Mouse (Mus musculus) limb, embryonic 12.5 days (tissue): ENCODE data around the gene Gsx2. TPM values are rescaled to one million over a fixed set of nuclear protein-coding genes. Genes with fewer than 3 reads are reported as not detected.

ENCODE experiments used
- ATAC-seq: fragments of 200-750 bp; cut with Nextera tagmentation; 2 replicates; pipeline ENCODE4 v1.8.0; 2017; ENCODE audit warnings: low read depth, moderate TSS enrichment; ENCODE audit not compliant: insufficient number of reproducible peaks, insufficient read depth, low FRiP score, low TSS enrichment
- H3K27ac ChIP-seq: fragments of 300-500 bp; sonication (generic); 2 replicates; pipeline ENCODE4 v1.5.1; 2016; ENCODE audit warnings: mild to moderate bottlenecking, moderate library complexity
- H3K27me3 ChIP-seq: fragments of 300-500 bp; sonication (generic); 2 replicates; pipeline ENCODE4 v1.6.1; 2016; ENCODE audit warnings: mild to moderate bottlenecking, moderate library complexity
- H3K36me3 ChIP-seq: fragments of 300-500 bp; sonication (generic); 2 replicates; pipeline ENCODE4 v1.6.1; 2016; ENCODE audit warnings: mild to moderate bottlenecking, moderate library complexity
- H3K4me1 ChIP-seq: fragments of 300-500 bp; sonication (generic); replicated peaks from 2 replicates; pipeline ENCODE4 v1.6.1; 2016
- H3K4me2 ChIP-seq: fragments of 300-500 bp; sonication (generic); 2 replicates; pipeline ENCODE4 v1.6.1; 2016; ENCODE audit warnings: mild to moderate bottlenecking, moderate library complexity
- H3K4me3 ChIP-seq: fragments of 300-500 bp; sonication (generic); replicated peaks from 2 replicates; pipeline ENCODE4 v1.5.1; 2016; ENCODE audit warnings: mild to moderate bottlenecking
- H3K9ac ChIP-seq: fragments of 300-500 bp; sonication (generic); replicated peaks from 2 replicates; pipeline ENCODE4 v1.6.1; 2016; ENCODE audit warnings: mild to moderate bottlenecking, moderate library complexity
- H3K9me3 ChIP-seq: fragments of 300-500 bp; sonication (generic); 2 replicates; pipeline ENCODE4 v1.6.1; 2016; ENCODE audit warnings: mild to moderate bottlenecking, moderate library complexity
- WGBS: fragments of 180-500 bp; shearing (Covaris S2); methylation state at CpG from one replicate; pipeline ENCODE4 v1.1.7; 2016; 5-methylcytosine and 5-hydroxymethylcytosine counted together
- polyA plus RNA-seq: library from polyadenylated mRNA; unstranded; fragments of >200 nt; fragmentation: Nextera tagmentation; extraction: Ambion mirVana; gene quantifications from 2 replicates; pipeline ENCODE4 v1.2.1, GENCODE M21; 2016

Gsx2 gene
- polyA plus RNA-seq, 1 experiment from 2014 or later = not detected

DNA sequence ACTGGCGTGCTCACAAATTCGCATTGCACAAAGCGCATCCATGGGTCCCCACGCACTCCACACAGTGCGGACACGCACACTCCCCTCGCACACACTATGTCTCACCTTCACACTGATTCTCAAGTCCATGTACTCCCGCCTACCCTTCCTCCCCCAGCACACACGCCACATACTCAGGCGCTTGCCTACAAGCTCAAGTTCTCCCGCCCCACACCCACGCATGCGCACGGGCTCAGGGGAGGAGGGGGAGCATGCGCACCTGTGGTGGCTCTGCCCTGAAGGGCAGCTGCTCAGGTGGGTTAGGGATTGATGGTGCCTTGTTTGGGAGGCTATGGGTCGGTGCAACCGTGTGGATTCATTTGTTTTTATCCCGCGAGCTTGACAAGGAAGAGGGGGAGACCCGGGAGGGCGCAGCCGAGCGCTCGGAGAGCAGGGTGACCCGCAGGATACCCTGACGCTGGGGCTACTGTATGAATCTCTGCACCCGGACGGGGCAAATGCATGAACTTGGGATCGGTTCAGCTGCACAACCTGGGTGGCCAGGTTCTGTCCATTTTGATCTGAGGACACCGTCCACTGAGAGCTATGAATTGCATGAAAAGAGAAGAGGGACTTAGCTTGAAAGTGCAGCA lies 8.2 kb upstream of the Gsx2 start:
- peak; percentile 72 for ATAC-seq
- no peak overlapping the region for H3K27ac ChIP-seq

GRCm38 (mm10) chr5:75070132-75070531 lies 5.3 kb upstream of the Gsx2 start:
- H3K36me3 ChIP-seq = no peaks in the 10 kb centered on the region
- no peak overlapping the region for H3K27ac ChIP-seq
- no peak overlapping the region for H3K4me3 ChIP-seq
- ATAC-seq = no peak
- H3K27me3 ChIP-seq = peaks cover 91% of the 10 kb centered on the region
- H3K9me3 ChIP-seq = no peaks in the 10 kb centered on the region
- peaks cover 44% of the 10 kb centered on the region for H3K4me1 ChIP-seq
- H3K9ac ChIP-seq = no peak overlapping the region
- peak overlapping the region; percentile 33 for H3K4me2 ChIP-seq
- WGBS = 1% methylated on average over 13 of the region's 13 CpGs

More for the DNA sequence above, 8.2 kb upstream of the Gsx2 start:
- Histone ChIP-seq H3K4me2 (peak overlapping the region; percentile 77), H3K4me1 (peaks cover 26% of the 10 kb centered on the region), H3K4me3 (peak overlapping the region; percentile 45), H3K27me3 (peaks cover 73% of the 10 kb centered on the region), H3K9me3 (no peaks in the 10 kb centered on the region), H3K36me3 (no peaks in the 10 kb centered on the region), H3K9ac (peak overlapping the region; percentile 44)
- WGBS = under 1% methylated on average over 30 of the region's 30 CpGs

DNA sequence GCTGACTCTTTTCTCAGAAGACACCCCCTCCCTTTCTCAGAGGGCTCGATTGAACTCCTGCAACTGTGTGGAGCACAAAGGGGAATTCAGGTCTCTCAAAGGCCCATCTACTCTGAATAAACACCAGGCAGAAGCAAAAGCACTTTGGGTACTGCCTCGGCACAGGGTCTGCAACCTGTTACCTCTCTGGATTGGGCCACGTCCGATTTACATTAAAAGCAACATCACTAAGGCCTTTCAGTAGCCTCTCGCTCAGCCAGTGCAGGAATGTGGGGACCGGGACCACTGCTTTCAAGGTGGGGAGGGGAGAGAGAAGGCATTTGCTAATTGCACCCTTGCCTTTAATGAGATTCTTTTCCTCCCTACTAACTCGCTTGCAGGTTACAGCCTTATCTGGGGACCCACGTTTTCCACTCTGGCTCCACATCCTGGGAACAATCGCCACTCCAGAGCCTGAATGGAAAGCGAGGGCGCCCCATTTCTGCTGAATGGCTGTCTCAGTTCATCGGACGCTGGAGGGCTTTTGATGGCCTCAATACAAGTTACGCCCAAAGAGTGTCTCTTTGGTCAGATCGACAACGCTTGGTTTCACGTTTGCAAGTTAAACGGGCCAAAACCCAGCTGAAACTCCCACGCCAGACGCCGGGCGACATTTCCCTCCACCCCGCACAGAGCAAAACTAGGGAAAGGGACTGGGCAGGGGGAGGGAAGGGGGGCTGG lies 4.6 kb upstream of the Gsx2 start:
- Histone ChIP-seq H3K27me3 (peaks cover 96% of the 10 kb centered on the region), H3K4me2 (peak overlapping the region; percentile 33), H3K4me1 (peaks cover 51% of the 10 kb centered on the region), H3K9ac (no peak overlapping the region), H3K36me3 (no peaks in the 10 kb centered on the region), H3K4me3 (no peak overlapping the region), H3K27ac (no peak overlapping the region), H3K9me3 (no peaks in the 10 kb centered on the region)
- 2% methylated on average over 23 of the region's 23 CpGs for WGBS
- no peak for ATAC-seq

DNA sequence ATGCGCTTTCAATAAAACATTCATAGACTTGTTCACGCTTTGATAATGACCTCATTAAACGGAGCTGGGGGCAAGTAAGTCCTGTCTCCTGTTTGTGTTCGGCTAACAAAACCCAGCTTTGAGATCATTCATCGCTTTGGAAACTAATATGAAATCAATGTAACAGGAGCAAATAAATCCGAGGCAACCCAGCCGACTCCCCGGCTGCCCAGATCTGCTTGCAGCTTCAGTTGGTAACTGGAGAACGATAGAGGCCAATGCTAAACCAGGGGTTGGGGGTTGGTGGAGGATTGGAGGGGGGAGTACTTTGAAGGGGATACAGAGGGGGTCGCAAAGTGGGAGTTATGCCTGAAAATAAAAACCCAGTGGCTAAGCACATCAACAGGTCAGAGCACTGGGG lies 3.5 kb upstream of the Gsx2 start:
- H3K9me3 ChIP-seq = no peaks in the 10 kb centered on the region
- H3K36me3 ChIP-seq = no peaks in the 10 kb centered on the region
- peaks cover 50% of the 10 kb centered on the region for H3K4me1 ChIP-seq
- ATAC-seq = no peak
- H3K27me3 ChIP-seq = peaks cover 97% of the 10 kb centered on the region
- H3K27ac ChIP-seq = no peak overlapping the region
- H3K4me2 ChIP-seq = no peak overlapping the region
- H3K4me3 ChIP-seq = no peak overlapping the region
- 1% methylated on average over 10 of the region's 10 CpGs for WGBS
- no peak overlapping the region for H3K9ac ChIP-seq

- H3K27ac ChIP-seq = no peak overlapping the region
- H3K4me1 ChIP-seq = peaks cover 45% of the 10 kb centered on the region
- WGBS = under 1% methylated on average over 4 of the region's 4 CpGs
- no peak overlapping the region for H3K4me3 ChIP-seq
- no peak overlapping the region for H3K4me2 ChIP-seq
- no peaks in the 10 kb centered on the region for H3K36me3 ChIP-seq
- no peak overlapping the region for H3K9ac ChIP-seq
- H3K9me3 ChIP-seq = no peaks in the 10 kb centered on the region
- peaks cover 97% of the 10 kb centered on the region for H3K27me3 ChIP-seq
- no peak for ATAC-seq
These were observed 2.9 kb upstream of the Gsx2 start for GRCm38 (mm10) chr5:75072532-75072931.

GRCm38 (mm10) chr5:75073167-75073566 lies 2.2 kb upstream of the Gsx2 start:
- no peak overlapping the region for H3K9ac ChIP-seq
- 25% methylated on average over 1 of the region's 1 CpGs for WGBS

DNA sequence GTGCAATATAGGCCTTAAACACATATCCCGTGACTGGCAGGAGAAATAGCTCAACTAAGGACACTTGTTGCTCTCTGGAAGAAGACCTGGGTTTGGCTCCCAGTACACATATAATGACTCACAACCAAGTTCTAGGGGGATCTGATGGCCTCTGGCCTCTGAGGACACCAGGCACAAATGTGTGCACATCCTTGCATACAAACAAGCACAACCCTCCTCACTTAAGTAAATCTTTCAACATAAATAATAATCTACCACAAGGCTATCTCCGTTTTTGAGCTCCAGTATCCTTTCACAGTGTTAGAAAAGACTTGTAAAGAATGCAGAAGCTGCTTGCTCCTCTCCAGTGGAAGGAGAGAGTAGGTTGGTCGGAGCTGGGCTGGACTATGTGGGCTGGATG lies 1.7 kb upstream of the Gsx2 start:
- no peak for ATAC-seq
- H3K9ac ChIP-seq = no peak overlapping the region
- H3K9me3 ChIP-seq = no peaks in the 10 kb centered on the region
- 2% methylated on average over 3 of the region's 3 CpGs for WGBS
- H3K36me3 ChIP-seq = no peaks in the 10 kb centered on the region
- no peak overlapping the region for H3K27ac ChIP-seq
- H3K27me3 ChIP-seq = peaks cover 96% of the 10 kb centered on the region
- H3K4me3 ChIP-seq = no peak overlapping the region
- no peak overlapping the region for H3K4me2 ChIP-seq
- peaks cover 43% of the 10 kb centered on the region for H3K4me1 ChIP-seq

More at GRCm38 (mm10) chr5:75073167-75073566, 2.2 kb upstream of the Gsx2 start:
- H3K4me1 ChIP-seq = peaks cover 43% of the 10 kb centered on the region
- H3K27me3 ChIP-seq = peaks cover 96% of the 10 kb centered on the region
- ATAC-seq = no peak
- H3K27ac ChIP-seq = no peak overlapping the region
- H3K4me3 ChIP-seq = no peak overlapping the region
- H3K9me3 ChIP-seq = no peaks in the 10 kb centered on the region
- H3K4me2 ChIP-seq = no peak overlapping the region
- H3K36me3 ChIP-seq = no peaks in the 10 kb centered on the region

DNA sequence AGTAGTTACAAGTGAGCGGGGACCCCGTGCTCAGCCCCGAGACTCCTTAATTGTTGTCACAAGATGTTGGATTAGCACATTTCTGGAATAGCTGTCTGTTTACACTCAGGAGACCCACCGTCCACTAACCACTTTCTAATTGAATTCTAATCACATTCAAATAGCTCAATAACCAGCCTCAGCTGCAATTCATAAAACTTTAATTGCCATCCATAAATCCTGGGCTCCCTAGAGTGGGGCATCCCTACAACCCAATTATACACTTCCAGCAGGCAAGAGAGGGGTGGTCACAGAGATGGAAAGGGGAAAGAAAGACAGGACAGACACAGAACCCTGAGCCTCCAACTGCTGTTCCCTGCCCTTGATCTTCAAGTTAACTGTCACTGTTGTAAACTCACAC lies 1.3 kb upstream of the Gsx2 start:
- H3K4me3 ChIP-seq = no peak overlapping the region
- no peak for ATAC-seq
- H3K4me1 ChIP-seq = peaks cover 43% of the 10 kb centered on the region
- no peaks in the 10 kb centered on the region for H3K9me3 ChIP-seq
- H3K9ac ChIP-seq = no peak overlapping the region
- no peaks in the 10 kb centered on the region for H3K36me3 ChIP-seq
- H3K27ac ChIP-seq = no peak overlapping the region
- peaks cover 96% of the 10 kb centered on the region for H3K27me3 ChIP-seq
- under 1% methylated on average over 4 of the region's 4 CpGs for WGBS
- no peak overlapping the region for H3K4me2 ChIP-seq

DNA sequence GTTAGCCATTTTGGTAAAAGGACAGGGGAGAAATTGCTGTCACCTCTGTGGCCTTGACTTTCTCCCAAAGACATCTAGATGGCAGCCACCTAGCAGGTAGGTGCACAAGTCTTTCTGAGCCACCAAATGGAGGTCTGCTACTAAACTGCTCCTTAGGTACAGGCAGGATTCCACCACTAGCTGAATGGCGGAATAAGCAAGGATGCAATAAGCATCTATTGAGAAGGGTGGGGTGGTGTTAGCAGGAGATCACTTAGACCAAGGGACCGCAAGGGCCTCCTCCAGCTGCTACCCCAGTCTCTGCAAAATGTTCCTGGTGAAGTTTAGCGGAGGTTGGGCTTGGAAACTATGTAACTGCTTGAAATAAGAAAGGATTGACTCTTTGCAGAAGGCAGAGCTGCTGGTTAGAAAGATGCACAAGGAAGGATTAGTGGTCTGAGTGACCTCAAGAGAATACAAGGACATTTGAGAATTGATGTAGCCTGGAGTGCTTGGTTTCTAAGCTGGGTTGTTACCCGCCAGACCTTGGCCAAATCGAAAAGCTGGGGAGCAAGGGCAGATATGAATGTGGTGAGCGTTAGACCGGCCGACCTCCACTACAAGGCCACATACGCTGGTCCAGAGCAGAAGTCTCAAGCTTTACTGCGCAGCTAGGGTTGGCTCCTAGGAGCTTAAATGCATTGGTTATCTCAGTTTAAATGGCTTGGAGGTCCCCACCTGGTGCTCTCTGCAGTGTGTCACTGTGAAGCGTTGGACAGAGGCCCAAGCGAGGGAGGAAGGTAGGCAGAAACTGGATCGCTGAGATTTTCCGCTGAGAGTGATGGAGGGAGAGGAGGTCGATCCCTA lies 641 bp upstream of the Gsx2 start:
- no peak for ATAC-seq
- no peaks in the 10 kb centered on the region for H3K36me3 ChIP-seq
- no peak overlapping the region for H3K27ac ChIP-seq
- no peak overlapping the region for H3K9ac ChIP-seq
- H3K27me3 ChIP-seq = peaks cover 96% of the 10 kb centered on the region
- H3K9me3 ChIP-seq = no peaks in the 10 kb centered on the region
- peaks cover 42% of the 10 kb centered on the region for H3K4me1 ChIP-seq
- WGBS = 2% methylated on average over 15 of the region's 15 CpGs
- peak overlapping the region; percentile 37 for H3K4me3 ChIP-seq
- H3K4me2 ChIP-seq = peak overlapping the region; percentile 54

- H3K27ac ChIP-seq = no peak overlapping the region
- no peaks in the 10 kb centered on the region for H3K36me3 ChIP-seq
- peak overlapping the region; percentile 37 for H3K4me3 ChIP-seq
- H3K9me3 ChIP-seq = no peaks in the 10 kb centered on the region
- ATAC-seq = no peak
- peaks cover 28% of the 10 kb centered on the region for H3K4me1 ChIP-seq
- H3K4me2 ChIP-seq = peak overlapping the region; percentile 54
- H3K9ac ChIP-seq = 0 out of 2 replicates have a peak overlapping the region, but pooled peaks have one; percentile 18
- WGBS = under 1% methylated on average over 17 of the region's 17 CpGs
- peaks cover 98% of the 10 kb centered on the region for H3K27me3 ChIP-seq
These were observed 1.1 kb downstream of the Gsx2 start for GRCm38 (mm10) chr5:75076326-75077050.

- H3K27ac ChIP-seq = no peak overlapping the region
- no peak overlapping the region for H3K4me3 ChIP-seq
- H3K4me1 ChIP-seq = peaks cover 28% of the 10 kb centered on the region
- no peak overlapping the region for H3K9ac ChIP-seq
- no peaks in the 10 kb centered on the region for H3K36me3 ChIP-seq
- under 1% methylated on average over 19 of the region's 19 CpGs for WGBS
- ATAC-seq = no peak
- H3K9me3 ChIP-seq = no peaks in the 10 kb centered on the region
- peaks cover 97% of the 10 kb centered on the region for H3K27me3 ChIP-seq
- H3K4me2 ChIP-seq = no peak overlapping the region
These were observed 1.6 kb downstream of the Gsx2 start for GRCm38 (mm10) chr5:75077051-75077380.
